Mouse (Mus musculus): ENCODE measurements at regions not wholly inside any gene's neighbourhood (a gene's known extent, or its start where the extent isn't known, plus 50 kb on each side); places are given as distances from the start of the nearest gene placed in this dataset.
A peak's percentile ranks its signal among the peaks of the same experiment; 100 is the strongest.

- DNase-seq (ENCODE audit: low spot score in 2 of 2) = peak; percentile 9 to 12
Measured at GRCm38 (mm10) chr2:174532671-174533363, 59.9 kb upstream of the Prelid3b start.

- no peak for DNase-seq (ENCODE audit: low spot score in 2 of 2)
Measured at GRCm38 (mm10) chr2:174540717-174541116, 67.8 kb upstream of the Prelid3b start.

- DNase-seq (ENCODE audit: low spot score in 2 of 2) = no peak
Measured at GRCm38 (mm10) chr2:174547207-174547606, 74.3 kb upstream of the Prelid3b start.

- DNase-seq (ENCODE audit: low spot score in 2 of 2) = no peak
Measured at GRCm38 (mm10) chr2:174547701-174548100, 74.8 kb upstream of the Prelid3b start.

GRCm38 (mm10) chr2:174548776-174549175 lies 75.9 kb upstream of the Prelid3b start:
- no peak for DNase-seq (ENCODE audit: low spot score in 2 of 2)

- DNase-seq (ENCODE audit: low spot score in 2 of 2) = no peak
Measured at GRCm38 (mm10) chr2:174555778-174556177, 82.9 kb upstream of the Prelid3b start.

- DNase-seq (ENCODE audit: low spot score in 2 of 2) = no peak
Measured at GRCm38 (mm10) chr2:174561828-174562429, 81.4 kb upstream of the Zfp831 start.

- DNase-seq (ENCODE audit: low spot score in 2 of 2) = no peak
Measured at GRCm38 (mm10) chr2:174563917-174564316, 79.4 kb upstream of the Zfp831 start.

GRCm38 (mm10) chr2:174564817-174565216 lies 78.5 kb upstream of the Zfp831 start:
- DNase-seq (ENCODE audit: low spot score in 2 of 2) = no peak

- DNase-seq (ENCODE audit: low spot score in 2 of 2) = no peak
Measured at GRCm38 (mm10) chr2:174565891-174566290, 77.4 kb upstream of the Zfp831 start.

- no peak for DNase-seq (ENCODE audit: low spot score in 2 of 2)
Measured at GRCm38 (mm10) chr2:174566752-174567151, 76.6 kb upstream of the Zfp831 start.

- no peak for DNase-seq (ENCODE audit: low spot score in 2 of 2)
Measured at GRCm38 (mm10) chr2:174574804-174575507, 68.4 kb upstream of the Zfp831 start.

- DNase-seq (ENCODE audit: low spot score in 2 of 2) = no peak
Measured at GRCm38 (mm10) chr2:174575546-174575945, 67.8 kb upstream of the Zfp831 start.

- no peak for DNase-seq (ENCODE audit: low spot score in 2 of 2)
Measured at GRCm38 (mm10) chr2:174580906-174581703, 62.2 kb upstream of the Zfp831 start.

GRCm38 (mm10) chr2:174584272-174584671 lies 59.1 kb upstream of the Zfp831 start:
- peak; percentile 52 to 66 for DNase-seq (ENCODE audit: low spot score in 2 of 2)
